Mouse (Mus musculus) lung, postnatal 36 days (tissue): ENCODE measurements around the gene I0C0044D17Rik.

ENCODE experiments used
- DNase-seq: peaks from one replicate; pipeline ENCODE4 v3.0.0; 2022; ENCODE audit warnings: mixed read lengths

I0C0044D17Rik gene

DNA sequence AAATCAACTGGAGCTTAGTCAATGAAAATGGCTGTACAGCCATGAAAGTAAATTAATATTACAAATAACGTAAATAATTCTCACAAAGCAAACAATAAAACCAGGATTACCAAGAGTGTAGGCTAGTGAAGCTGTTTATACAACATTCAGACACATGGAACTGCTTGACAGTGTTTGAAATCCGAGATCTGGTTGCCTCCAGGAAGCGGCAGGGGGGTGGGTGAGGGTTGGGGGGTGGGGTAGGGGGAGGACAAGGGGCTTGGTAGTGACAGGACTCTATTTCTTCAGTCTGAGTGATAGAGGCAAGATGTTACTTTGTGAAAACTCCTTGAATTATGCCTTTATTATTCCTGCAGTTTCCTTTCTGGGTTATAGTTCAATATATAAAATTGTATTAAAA lies 3.1 kb upstream of the I0C0044D17Rik start:
- no peak for DNase-seq

GRCm38 (mm10) chr4:98823047-98823446 lies 593 bp downstream of the I0C0044D17Rik start:
- no peak for DNase-seq

DNA sequence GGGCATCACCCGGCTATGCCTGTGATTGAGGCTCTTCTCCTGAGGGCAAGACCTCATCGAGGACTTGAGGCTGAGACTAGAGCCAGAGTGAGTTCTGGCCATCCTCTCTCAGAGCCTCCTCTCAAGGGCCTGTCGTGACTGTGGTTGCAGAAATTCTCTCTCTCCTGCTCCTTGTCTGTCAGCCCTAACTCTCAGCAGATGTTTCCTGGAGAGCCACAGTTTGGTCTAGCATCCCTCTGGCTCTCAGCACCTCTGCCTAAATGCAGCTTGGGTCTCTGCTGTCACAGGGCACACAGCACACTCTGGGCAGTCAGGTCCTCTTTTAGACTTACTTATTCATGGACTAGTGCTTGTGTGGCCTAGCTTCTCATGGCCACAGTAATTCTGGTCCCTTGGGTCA lies 1.2 kb downstream of the I0C0044D17Rik start:
- DNase-seq, result no peak

DNA sequence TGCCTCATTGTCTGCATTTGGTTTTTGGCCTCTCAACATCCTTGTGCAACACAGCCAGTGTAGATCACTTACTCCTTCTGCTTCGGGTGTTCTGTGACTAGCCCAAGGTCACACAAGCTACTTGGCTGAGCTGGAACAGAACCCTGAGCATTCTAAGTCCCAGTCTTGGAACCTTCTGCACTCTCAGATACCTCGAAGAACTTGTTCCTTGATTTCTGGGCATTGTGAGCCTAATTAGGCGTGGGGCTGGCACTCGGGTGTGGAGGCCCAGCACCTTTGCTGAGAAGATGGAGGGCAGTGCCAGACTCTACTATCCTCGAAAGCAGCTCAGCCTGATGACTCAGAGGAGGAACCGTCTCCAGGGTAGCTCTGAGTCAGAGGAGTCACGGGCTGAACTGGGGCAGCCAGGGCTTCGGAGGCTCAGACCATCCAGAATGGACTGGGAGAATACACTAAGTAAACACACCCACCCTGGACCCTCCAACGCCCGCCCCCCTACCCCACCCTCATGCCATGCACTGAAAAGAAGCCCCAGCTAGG lies 4.4 kb downstream of the I0C0044D17Rik start:
- DNase-seq, result no peak

- peak; percentile 68 for DNase-seq
These were observed 6.3 kb downstream of the I0C0044D17Rik start, which contains the start of gene Kank4 for GRCm38 (mm10) chr4:98817184-98817911. Kank4 (minus strand) TSS chr4:98817537.

DNA sequence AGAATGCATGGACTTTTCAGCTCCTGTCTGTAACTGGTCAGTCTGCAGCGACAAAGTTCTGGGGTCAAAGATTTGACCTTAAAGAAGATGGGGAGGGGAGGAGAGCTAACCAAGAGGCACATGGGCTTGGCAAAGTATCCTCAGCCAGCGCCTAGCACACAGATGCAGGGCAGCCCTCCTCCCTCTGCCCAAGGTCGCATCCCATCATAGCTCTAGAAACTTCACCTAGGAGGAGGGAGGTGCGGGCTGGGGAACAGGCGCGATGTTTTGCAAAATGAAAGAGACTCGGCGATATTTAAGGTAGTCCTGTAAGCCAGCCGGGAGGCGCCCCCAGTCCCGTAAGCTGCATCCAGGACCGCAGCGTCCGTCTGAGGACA lies 6.8 kb downstream of the I0C0044D17Rik start:
- no peak for DNase-seq

DNA sequence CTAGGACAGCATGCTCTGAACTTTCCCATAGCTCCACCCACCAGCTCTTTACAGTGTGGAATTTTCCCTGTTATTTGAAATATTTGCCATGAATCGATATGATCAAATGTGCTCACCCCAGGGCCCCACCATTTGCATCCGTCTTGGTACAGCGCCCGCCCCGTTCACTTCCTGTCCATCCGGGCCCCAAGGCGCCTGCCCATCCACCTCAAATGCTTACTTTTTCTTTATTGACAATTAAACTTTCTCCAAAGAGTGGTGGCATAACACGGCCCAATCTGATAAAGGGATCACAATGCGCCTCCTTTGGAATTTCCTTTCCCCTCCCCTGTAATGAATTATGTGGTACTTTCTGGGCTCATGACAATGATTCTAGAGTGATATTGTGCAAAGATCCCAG lies 17.3 kb downstream of the I0C0044D17Rik start:
- peak; percentile 60 for DNase-seq

GRCm38 (mm10) chr4:98805291-98806048 lies 18.2 kb downstream of the I0C0044D17Rik start:
- no peak for DNase-seq

- no peak for DNase-seq
These were observed 19.0 kb downstream of the I0C0044D17Rik start for GRCm38 (mm10) chr4:98804476-98805134.

DNA sequence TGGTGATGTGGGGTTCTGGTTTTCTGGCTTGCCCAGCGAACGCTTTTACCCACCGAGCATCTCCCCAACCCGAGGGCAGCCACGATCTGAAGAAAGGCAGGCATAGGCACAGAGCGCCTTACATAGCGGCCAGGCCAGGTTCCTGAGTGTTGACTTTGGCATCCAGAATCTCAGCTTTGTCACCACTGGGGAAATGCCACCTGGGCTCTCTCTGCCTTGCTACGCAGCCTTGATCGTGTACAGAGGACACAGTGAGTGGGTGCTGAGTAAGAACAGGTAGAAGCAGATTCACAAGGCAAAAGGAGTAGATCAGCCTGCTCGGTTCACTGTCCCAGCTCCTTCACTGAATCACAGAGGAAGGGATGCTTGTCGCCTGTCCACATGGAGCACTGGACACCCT lies 21.9 kb downstream of the I0C0044D17Rik start:
- peak; percentile 31 for DNase-seq

- no peak for DNase-seq
These were observed 22.8 kb downstream of the I0C0044D17Rik start for GRCm38 (mm10) chr4:98800824-98801223.

DNA sequence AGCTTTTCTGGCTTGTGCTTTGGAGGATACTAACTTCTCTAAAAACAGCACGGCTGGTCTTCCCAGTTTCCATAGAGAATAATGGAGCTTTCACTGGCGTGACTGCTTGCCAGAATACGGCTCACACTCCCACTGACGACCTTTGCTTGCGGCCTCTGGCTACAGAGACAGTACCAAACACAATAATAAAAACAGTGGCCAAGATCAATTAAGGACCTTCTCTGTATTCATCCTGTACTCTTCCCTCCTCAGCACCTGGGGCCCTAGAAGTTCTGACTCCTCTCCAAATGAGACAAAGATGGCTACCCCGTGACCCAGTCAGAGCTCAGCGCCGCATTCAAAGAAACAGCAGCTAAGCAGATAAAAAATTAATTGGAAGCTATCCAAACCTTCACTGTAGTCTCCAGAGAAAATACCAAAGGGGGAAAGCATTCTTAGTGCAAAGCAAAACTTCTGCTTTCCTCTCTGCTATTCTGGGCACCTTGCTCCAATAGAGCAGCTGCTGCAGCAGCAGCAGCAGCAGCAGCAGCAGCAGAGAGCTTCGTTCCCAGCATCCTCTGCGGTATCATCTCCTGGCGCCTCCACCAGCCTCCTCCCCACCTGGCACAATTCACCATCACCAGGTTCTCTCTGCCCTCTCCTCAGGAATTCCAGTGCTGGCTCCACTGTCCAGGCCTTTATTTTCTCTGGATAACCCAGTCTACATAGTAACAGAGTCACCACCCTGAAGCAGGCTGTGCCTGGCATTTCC lies 26.9 kb downstream of the I0C0044D17Rik start:
- DNase-seq, result peak; percentile 32

DNA sequence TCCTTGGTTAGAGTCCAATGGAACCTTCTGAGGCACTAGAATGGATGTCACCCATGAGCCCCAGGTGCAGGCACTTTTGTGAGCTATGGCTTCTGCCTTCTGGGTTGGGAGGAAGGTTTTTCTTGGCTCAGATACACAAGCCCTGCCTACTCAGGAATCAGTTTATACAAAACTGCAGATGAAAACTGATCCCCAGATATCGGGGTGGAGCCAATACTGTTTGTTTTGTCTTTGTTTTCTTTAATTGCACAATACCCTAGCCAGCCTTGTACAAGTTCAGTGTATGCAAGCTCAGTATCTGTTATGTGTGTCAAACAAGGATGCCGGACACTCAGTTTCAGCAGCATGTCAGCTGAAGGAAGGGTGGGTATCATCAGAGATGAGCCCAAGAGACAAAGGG lies 28.4 kb downstream of the I0C0044D17Rik start:
- DNase-seq, result peak; percentile 41

- DNase-seq, result no peak
These were observed 30.2 kb downstream of the I0C0044D17Rik start for GRCm38 (mm10) chr4:98793486-98793885.

GRCm38 (mm10) chr4:98790721-98791120 lies 32.9 kb downstream of the I0C0044D17Rik start:
- no peak for DNase-seq

DNA sequence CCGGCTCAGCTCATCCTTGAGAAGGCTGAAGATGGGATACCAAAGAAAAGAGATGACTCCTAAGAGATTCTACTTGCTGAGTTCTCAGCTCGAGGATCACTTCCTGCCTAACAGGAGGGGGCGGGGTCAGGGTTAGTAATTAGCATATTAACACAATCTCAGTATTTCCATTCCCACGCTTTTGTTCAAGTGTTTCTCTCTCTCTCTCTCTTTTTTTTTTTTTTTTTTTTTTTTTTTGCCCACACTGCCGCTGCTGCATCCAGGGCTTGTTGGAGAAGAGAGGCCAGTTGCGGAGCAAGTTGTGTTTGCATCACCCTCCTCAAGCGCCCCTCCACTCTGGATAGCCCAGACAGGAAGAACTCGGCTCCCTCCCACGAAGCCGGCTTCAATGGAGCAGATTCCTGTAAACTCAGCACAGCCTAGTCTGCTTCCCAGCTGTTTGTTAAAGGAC lies 33.8 kb downstream of the I0C0044D17Rik start:
- DNase-seq, result peak; percentile 45

DNA sequence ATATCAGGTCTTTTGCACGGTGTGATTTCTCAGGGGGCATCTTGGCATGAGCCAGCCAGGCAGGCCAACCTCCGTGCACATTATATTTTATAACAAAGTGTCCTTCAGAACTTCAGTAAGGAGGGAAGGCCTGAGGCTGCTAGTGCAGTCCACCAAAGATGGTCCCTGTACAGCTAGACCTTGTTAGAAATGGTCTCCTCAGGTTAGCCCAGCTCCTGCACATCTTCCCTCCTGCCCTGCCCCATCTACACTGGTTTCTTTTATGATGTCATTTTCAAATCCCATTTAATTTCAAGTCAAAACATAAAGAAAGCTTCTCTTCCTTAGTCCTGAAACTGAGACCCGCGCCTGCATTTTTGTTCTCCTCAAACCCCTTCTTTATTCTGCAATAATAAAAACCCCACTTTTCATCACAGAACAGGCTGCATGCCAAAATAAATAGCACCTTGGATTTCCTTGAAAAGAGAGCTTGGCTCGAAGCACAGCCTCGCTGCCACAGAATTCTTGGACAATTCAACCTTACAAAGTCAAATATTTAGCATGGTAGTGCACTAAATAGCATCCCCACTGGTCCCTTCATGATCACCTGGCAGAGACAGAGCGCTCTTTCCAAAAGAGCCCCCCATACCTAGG lies 34.4 kb downstream of the I0C0044D17Rik start:
- DNase-seq, result no peak

DNA sequence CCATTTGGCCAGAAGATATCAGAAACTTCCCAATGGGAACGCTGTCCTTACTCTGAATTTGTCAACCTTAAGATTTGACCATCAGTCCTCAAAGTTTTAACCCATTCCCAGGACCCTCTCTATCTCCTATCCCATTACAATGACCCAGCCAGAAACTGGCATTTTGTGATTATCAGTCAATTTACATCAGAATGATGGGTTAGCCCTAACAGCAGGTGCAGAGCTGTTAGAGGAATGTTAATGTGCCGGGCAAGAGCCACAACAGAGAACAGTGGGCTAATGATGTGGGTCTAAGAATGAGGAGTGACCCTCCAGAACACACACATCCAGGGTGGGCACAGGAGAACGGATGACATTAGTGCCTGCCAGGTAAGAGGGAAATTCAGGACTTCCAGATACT lies 37.4 kb downstream of the I0C0044D17Rik start:
- DNase-seq, result no peak

DNA sequence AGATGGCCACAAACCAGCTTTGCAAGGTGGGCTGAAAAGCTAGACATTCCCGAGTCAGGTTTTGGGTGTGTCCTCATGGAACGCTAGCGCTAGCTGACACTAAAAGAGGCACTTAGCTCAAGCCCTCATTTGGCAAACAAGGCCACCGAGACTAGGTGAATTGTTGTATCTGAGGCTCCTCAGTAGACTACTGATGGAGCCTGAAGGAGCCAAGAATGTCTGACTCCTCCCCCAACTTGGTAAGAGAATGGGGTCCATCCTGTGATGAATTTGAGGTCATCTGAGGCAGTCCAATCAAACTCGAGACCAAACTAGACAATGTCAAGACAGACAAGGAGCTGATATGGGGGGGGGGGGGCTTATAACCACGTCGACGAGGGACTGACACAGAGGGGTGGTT lies 37.8 kb downstream of the I0C0044D17Rik start:
- no peak for DNase-seq

- DNase-seq, result no peak
These were observed 45.4 kb downstream of the I0C0044D17Rik start for GRCm38 (mm10) chr4:98778219-98778618.

DNA sequence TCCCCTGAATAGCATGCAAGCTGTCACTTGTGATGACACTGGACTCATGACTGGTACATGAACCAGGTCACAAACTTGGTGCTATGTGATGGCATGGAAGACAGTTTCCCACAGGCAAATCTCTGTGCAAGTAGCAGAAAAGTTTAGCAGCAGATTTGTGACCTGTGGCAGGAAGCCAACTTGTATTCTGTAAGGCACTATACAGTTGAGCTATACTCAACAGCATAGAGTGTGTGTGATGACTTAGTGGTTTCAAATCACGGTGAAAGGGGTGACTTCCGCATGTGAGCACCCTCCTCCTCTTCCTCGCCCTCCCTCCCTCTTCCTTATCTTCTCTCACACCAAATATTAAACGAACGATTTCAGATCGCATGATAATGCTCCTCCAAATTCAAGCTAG lies 46.2 kb downstream of the I0C0044D17Rik start:
- DNase-seq, result no peak
